Mouse (Mus musculus) c-Kit-negative CD71-positive TER-119-positive erythroid progenitor cells, embryonic 14.5 days (primary cell): ENCODE data around the gene Ninj1.
A peak's percentile ranks its signal among the peaks of the same experiment; 100 is the strongest.

Experiments
- DNase-seq: peaks from one replicate; pipeline ENCODE4 v3.0.0-alpha.2; 2013; ENCODE audit warnings: low read depth, low spot score

The Ninj1 gene

DNA sequence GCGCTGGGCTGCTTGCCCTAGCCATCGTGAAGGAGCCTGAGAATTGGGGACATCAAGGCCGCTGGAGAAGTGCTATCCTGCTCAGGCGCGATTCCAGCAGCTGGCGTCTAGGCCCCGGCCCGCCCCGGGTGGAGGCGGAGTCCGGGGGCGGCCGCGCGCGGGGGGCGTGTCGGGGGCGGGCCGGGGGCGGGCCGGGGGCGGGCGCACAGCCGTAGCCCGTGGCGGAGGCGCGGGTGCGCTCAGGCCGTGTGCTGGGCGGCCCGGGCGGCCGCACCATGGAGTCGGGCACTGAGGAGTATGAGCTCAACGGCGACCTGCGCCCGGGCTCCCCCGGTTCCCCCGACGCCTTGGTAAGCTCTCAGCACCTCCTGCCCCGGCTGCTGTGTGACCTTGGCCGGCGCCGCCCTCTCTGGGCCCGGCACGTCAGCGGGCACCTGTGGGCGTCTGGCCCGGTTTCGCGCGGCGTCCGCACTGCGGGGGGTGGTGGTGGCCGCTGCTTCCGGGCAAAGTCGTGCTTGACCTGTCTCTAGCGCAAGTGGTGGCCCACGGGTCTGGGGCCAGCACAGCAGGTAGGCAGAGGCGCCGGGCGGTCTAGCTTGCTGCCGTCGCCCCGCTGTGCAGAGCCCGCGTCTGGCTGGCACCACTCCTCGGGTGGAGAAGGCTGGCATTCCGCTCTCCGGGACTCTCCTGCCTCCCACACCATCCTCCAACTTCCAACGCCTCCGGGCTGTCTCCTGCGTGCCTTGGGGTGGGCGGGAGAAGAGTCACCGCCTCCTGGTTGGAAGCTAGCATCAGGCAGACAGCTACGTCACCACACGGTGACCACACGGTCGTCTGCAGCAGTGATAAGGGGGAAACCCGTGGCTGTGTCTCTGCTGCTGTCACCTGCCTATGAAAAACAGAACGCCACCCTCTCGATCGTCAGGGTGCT lies at the start of gene Ninj1:
Ninj1 (plus strand) TSS at position 198 of the 931 bp plus-strand sequence.
- DNase-seq: peak; percentile 22

DNA sequence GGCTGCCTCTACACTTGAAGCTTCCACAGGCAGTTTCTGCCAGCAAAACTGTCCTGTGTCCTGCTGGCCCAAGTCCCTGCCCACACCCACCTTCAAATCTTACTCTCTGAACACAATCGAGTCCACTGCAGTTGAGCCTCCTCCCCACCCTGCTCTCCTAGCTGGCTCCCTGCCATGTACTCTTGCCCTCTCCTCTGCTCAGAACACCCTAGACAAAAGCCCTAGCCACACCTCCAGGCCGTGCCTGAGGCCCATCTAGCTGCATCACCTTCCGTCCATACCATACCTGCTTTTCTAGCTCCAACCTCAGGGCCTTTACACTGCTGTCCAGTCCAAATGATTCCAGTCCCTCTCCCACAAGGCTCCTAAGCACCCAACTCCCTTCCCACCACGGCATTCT lies 46.7 kb upstream of the Ninj1 start:
- no peak for DNase-seq

DNA sequence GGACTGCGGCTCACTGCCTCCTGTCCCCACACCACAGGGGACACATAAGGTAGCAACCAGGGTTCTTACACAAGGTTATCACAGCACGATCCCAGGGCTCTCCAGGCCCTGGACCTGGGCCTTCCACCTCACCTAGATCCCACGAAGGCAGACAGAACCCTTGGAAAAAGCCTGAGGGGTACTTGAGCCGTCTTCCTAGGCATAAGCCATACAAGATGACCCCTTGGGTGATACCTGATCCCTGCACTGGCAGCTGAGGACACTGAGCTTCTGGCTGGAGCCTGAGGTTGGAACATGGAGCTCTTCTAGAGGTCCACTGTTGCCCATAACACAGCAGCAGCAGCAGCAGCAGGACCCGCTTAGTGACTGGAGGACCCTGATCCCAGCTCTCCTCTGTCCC lies 44.9 kb upstream of the Ninj1 start:
- DNase-seq: no peak

DNA sequence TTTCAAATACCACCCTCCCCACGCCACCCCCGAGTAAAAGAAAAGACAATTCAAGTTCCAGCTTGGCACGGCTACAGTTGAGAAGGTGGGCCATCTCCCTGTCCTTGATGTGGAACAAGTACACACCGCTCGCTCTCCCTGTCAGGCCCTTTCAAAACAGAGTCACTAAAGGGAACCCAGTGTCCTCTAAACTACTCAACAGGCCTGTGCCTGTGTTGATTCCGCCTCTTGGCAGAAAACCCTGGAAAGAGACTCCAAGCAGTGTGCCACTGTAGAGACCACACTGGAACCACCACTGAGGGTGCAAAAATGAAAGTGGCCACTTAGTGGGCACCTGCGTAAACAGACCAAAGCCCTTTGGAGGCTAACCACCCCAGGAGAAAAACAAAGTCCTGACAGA lies 44.0 kb upstream of the Ninj1 start:
- DNase-seq: no peak

DNA sequence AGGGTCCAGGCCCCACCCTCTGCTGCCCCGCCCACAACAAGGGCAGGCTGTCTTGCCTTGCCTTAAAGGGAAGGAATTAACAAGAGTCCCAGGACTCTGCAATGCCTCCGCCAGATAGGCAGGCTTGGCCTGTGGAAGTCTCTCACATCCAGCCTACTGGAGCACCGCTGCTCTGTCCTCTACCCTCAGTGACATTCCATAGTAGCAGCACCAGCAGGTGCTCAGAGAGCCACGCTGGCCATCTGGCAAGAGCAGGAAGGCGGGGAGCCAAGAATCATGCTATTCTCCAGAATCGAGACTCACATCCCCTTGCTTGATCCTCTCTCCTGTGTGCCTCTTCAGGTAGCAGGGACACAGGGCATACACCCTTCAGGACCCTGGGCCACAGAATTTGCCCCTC lies 42.8 kb upstream of the Ninj1 start:
- DNase-seq: no peak

DNA sequence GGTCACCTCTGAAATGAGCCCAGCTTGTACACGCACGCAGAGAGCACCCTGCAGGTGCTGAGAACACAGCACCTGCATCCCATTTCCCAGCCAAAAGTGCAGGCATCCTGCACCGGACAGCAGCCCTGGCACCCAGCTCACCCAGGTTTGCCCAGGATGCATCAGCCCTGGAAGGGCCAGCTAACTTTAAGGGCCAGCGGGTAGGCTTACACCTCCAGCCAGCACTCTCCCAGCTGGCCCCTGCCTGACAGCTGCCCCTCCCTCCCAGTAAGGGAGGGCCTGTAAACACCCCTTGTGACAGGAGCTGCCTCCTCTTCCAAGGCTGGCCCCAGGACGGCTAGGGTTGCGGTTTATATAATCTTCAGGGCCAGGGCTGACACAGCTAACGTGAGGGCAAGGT lies 41.9 kb upstream of the Ninj1 start:
- no peak for DNase-seq

DNA sequence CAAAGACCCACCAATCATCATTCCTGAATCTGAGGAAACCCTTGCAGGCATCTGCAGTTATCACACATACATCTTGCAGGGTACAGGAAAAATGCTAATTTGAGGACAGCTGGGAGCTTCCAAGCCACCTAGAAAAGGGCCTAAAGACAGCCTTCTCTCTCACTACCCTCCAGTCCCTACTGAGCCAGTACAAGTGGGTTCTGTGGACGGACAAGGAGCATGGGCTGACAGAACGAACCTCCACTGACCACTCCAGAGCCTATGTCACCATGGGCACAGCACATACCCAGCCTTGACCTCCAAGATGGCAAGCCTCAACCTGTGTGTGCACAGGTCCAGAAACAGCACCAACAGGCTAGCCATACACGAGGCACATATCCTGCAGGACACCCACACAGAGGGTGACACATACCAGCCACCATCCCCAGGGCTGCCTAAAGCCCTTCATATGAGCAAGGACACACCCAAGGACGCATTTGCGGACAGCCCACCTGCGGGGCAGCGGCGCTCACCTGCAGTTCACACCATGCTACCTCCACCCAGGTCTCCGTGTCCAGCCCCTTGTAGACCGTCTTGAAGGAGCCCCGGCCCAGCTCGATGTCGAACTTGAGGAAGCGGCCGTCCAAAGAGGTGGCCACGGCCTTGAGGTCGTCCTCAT lies 41.1 kb upstream of the Ninj1 start:
- DNase-seq: no peak

DNA sequence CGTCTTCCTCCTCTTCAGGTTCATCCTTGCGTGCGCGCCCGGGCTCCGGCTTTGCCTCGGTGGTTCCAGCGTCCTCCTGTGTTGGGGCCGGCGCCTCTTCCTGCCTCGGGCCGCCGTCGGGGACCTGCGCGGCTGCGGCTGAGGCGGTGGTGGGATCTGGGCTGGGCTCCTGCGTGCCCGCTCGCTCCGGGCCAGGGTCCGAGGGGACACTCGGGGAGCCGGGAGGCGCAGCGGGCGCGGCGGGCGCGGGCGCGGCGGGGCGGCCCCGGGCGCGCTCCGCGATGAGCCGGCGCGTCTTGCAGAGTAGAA lies 40.6 kb upstream of the Ninj1 start:
- DNase-seq: no peak

DNA sequence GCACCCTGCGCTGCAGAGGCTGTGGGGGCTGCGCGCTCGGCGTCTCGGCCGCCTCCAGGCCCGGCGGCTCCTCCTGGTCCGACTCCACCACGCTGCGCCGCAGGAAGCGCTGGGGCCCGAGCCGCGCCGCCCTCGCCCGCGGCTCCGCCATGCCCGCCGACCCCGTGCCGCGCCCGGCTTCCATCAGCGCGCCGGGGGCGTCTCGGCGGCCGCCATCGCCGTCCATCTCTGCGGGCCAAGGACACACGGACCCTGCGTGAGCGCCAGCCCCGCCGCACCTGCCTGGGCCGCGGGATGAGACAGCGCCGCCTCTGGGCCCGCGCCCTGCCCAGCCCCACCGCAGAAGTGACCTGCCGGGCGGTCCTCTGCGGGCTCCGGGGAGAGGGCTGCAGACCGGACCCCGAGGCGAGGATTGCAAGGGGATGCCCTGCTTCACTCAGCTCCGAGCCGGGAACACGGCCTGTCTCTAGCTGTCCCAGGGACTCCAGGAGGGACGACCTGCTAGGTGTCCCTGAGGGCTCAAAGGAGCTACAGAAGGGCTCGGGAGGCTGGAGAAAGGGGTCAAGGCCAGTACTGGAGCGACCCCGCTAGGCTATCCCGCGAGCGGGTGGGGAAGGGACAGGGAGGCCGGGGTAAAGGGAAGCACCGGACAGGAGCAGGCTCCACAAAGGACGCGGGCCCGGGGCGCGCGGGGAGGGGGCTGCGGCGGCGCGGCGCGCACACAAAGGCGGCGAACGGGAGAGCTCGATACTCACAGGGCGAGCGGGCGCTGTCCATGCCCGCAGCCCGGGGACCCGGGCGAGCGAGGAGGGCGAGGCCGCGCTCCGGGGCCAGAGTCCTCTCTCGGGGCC lies 40.1 kb upstream of the Ninj1 start:
- no peak for DNase-seq

DNA sequence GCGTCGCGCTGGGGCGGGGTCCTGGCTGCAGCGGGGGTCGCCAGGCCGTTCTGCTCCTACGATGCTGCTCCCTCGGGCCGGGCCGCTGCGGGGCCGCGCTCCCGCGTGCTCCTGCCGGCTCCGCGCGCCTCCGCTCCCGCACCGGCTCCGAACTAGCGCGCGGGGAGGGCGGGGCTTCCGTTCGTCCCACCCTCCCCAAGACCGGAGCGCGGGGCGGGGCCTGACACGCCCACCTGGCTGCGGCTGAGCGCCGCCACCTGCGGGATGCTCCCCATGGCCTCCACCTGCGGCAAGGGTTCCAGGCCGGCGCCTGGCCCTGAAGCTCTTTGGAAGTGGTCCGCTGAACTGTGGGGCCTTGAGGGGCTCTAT lies 39.4 kb upstream of the Ninj1 start, which contains the start of gene Wnk2:
Wnk2 (minus strand) TSS at position 157 of the 369 bp plus-strand sequence.
- peak; percentile 5 for DNase-seq

DNA sequence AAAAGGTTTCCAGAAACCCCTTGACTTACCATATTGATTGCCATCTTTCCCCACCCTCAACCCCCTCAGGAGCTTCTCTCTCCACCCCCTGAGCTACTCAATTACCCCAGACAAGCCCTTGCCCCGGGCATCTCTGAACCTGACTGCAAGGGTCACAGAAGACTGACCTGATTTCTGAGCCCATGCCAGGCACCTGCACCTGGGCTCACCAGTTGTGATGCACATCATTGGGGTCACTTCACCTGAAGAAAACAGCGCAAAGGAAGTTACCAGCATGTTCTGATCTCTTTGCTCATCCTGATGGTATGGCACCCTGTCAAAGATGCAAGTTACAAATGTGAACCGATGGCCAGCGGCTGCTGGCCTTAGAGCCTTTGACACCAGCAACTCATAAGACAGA lies 38.6 kb upstream of the Ninj1 start:
- DNase-seq: no peak

DNA sequence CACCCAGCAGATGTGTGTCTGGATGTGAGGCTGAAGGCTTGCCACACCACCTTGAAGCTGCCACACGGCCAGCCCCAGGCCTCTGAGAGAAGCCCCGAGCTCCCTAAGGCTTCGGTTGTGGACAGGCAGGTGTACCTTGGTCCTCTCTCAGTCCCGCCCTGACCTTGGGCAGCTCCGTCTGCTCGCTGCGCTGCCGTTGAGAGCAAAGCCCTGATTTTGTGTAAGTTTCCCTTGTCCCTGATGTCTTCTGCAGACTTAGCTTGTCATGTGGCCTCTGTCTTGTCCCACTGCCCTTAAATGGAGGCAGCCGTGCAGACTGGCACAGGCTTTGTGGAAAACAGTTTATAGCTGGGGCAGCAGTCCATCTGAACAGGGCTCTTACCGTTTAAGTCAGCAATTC lies 33.3 kb upstream of the Ninj1 start:
- no peak for DNase-seq

DNA sequence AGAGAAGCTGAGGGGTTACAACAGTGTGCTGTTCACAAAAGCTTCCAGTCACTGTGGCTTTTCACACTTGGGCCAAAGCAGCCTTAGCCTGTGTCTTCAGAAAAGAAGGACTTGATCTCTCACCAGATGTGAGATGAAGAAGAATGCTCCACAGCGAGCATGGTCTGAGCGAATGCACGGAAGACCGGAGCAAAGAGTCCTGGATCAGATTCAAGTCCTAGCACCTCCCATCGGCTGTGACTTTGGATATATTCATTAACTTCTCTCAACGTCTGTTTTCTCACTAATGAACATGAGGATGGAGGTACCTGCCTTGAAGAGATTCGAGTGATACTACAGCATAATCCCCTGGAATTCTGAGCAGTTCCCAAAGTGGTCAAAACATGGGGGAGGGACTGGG lies 32.7 kb upstream of the Ninj1 start:
- DNase-seq: no peak

DNA sequence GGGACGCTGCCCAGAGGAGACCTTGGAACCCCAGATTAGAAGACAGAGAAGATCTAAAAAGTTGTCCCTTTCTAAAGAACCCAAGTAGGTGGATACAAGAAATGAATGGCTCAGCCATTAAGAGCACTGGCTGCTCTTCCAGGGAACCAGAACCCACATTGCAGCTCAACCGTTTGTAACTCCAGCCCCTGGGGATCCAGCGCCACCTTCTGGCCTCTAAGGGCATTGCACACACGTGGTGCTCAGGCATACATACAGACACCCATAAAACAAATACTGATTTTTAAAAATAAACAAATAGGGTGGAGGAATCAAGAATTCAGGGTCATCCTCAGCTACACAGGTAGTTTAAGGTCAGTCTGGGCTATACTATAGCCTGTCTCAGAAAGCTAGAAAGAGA lies 30.6 kb upstream of the Ninj1 start:
- DNase-seq: no peak

DNA sequence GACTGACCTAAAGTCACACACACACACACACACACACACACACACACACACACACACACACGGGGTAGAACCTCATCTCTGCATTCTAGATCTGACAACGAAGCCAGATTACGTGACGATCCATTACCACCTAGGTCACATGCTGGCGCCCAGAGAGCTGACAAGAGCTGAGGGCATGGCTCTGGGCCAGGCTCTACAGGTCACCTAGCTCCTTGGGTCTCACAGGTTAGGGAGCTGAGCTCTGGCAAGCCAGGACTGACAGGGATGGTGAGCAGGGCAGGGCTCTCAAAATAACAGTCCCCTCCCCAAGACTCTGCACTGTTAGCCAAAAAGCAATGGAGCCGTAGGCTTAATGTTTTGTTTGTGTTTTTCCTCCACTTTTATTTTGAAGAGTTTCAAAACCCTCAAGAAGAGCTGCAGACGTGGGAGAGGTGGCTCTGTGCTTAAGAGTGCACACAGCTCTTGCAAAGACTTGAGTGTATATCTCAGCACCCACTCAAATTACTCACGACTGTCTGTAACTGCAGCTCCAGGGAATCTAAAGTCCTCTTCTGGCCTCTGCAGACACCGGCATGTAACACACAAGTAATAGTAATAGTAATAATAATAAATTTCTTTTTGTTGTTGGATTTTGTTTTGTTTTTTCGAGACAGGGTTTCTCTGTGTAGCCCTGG lies 29.1 kb upstream of the Ninj1 start:
- DNase-seq: no peak

DNA sequence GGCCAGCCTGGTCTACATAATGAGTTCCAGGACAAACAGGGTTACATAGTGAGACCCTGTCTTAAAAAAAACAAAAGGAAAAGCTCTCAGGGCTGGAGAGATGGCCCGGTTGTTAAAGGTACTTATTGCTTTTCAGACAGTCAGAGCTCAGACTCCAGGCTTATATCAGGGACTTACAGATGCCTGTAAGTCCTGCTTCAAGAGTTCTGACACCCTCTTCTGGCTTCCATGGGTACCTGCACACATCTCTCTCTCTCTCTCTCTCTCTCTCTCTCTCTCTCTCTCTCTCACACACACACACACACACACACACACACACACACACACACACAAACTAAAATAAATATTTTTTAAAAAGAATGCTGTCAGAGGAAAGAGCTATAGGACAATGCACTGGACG lies 26.0 kb upstream of the Ninj1 start:
- no peak for DNase-seq

DNA sequence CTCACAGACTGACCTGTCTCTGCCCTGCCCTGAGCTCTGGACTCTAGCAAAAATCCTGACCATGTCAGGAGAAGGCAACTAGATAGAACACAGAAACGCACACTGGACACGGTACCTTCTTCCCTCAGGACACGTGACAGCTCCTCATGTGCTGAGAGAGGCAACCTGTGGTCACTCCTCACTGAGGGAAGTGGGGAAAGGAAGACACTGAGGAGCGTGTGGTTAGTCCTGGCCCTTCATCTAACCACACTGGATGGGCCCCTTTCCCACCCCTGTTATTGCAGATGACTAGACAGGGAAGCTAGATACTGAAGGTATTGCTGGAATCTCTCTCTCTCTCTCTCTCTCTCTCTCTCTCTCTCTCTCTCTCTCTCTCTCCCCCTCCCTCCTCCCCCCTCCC lies 24.6 kb upstream of the Ninj1 start:
- no peak for DNase-seq

DNA sequence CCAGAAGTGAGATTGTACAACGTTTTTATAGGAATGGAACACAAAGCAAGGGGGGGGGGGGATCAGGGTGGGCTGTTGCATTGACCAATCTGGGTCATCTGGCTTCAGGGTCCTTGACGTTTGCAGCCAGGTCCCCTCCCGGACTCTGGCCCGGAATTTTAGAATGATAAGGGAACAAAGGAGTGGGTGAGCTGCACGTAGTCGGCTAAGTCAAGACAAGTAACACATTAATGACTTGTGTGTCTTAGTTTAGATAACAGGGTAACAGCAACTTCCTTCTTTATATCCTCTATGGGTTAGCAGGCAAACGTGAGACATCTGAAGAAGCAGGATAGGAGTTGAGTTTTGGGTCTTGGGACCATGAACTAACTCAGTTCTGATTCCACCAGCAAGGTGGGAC lies 23.6 kb upstream of the Ninj1 start:
- DNase-seq: no peak

DNA sequence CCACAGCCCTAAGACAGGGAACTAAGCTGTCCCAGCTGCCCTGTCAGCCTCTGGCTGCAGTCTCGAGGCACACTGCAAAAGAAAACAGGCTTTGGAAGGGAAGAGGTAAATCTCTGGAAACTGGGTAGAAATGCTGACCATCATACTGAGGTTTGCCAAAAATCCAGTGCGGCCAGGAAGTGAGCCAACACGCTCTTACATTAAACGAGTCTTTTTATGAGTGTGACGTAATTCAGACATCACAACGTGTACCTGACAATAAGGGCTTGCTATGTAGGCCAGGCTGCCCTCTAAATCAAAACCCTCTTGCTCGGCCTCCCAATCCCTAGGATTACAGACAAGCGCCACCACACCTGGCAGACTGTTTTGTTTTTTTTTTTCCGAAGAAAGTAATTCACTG lies 20.2 kb upstream of the Ninj1 start:
- DNase-seq: no peak

DNA sequence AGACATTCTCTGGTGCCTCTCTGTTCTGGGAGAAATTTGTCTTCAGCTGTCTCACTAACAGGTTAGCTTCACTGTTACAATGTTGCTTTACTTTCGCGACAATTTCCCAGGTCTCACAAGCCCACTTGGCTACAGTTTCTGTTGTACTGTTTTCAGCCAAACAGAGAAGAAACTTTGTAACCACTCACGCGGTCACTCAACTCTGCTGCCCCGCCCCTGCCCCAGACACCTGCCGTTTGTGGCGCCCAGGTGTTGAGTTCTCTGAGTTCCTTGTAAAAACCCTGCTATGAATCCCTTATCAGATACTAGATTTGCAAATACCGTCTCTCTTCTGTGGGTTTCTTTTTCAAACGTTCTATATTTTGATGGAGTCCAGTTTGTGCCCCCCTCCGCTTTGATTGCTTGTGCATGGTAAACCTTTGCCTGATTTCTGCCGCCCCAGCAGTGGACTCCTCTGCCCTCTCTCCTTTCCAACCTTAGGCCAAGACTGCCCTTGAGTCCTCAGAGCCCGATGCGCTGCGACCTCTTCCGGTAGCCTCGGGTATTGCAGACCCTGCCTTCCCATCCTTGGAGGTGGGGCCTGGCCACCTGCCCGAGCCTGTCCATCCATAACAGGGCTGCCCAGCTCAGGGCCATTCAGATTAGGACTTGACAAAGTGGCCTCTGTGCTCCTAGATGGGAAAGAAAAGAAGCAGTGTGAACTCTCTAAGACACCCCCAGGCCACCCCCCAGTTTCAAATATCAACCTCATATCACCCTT lies 17.7 kb upstream of the Ninj1 start:
- no peak for DNase-seq

DNA sequence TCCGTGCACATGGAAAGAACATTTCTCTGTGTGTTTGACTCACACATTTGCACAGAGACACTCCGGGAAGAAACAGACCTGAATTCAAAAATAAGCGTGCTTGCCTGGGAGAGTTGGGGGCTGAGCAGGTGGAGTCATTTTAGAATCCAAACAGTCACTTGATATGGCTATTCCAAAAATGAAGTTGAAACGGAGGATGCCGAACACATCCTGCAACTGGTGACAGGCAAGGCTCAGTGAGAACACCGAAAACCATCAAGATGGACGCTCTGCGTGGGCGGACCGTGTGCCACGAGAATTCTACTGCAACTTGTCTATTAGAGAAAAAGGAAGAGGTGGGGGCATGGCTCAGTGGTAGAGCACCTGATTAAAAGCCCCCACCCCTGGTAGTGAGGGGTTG lies 16.7 kb upstream of the Ninj1 start:
- no peak for DNase-seq
